Mouse (Mus musculus) embryo, embryonic 10 days (tissue): ENCODE results near the gene Ntmt1.

Experiments used
- DNase-seq: peaks from one replicate; pipeline ENCODE4 v3.0.0-alpha.2; 2015; ENCODE audit warnings: low spot score

The Ntmt1 gene

DNA sequence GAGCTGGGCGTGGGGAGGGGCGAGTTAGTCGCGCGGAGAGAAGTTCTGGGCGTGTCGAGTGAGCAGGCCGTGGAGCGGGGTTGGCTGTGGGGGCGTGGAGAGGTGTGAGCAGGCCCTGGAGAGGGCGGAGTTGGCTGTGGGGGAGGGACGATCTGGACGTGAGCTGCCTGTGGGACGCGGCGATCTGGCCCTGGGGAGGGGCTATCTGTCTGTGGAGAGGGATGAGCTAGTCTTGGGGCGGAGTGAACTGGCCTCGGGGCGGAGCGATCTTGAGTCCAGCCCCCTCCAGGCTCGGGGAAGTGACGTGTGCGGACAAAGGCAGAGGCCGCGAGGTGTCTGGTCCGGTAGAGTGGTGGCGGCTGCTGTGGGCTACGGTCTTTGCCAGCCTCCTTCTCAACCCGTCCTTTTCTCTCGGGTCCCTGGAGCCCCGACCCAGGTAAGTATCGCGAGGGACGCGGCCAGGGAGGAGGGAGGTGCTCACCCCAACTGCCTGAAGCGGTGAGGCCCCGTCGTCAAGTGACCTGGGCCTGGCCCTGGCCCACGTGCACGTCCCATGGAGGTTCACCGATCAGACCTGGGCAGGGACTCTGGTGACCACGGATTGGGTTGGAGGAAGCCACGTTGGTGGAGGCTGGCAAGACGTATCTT is at the start of gene Ntmt1:
TSS of gene Ntmt1 (plus strand) at position 179 of the 648 bp plus-strand sequence.
- peak; percentile 100 for DNase-seq

DNA sequence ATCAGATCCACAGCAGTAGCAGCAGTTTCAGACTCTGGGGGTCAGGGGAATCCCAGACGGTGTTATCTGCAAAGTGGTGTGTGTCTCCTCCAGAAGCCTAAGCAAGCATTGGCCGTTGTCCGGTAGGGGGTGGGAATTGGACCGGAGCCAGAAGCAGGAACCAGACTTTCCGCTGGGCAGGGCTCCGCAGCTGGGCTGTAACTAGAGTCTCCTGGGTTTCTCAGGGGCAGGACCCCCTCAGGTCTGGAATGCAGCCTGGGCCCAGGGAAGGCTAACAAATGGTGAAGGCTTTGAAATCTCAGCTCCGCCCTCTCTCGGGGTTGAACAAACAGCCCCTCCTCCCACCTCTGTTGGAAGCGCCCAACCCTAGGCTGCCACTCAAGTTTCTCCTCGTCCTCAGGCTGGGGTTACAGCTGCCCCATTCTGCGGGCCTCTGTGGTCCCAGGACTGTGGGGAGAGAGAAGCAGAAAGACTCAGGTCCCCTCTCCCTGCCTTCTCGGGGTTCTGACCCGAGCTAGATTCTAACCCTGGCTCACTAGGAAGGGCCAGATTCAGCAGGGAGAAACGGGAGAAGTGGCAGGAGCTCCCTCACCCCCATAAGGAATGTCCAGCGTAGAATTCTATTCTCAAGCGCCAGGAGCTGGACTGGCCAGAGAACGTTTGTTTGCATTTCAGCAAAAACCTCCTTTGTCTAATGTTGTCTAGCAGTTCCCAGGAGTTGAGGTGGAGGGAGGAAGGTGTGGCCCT is 49.1 kb upstream of the Ntmt1 start:
- peak; percentile 96 for DNase-seq

DNA sequence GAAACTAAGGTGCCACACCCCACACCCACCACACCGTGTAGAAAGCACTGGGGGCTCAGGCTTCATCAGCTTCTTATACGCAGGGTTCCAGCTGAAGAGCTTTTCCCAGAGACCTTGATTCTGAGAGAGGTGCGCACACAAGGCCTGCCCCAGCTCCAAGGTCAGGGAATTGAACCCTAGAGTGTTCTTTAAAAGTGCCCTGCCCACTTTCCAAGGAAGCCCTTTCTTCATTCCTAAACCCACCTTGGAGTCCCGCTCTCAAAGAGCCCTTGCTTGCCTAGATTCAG is 48.6 kb upstream of the Ntmt1 start:
- DNase-seq, result no peak

DNA sequence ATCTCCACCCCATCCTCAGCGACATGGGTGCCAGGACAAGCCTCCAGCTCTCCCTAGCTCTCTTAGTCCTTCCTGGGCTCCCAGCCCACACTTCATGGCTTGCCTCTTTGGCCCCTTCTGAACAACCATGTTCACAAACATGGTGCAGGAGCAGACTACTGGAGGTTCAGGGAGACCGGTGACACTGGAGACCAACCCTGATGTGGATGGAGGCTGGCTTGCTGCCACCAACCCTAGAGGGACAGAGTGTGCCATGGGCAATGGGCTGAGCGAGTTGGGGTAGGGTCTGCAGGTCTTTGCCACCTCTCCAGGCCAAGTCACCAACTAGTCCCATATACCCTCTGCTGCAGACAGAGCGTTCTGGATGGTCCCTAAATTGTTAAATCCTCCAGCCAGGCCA is 48.2 kb upstream of the Ntmt1 start:
- no peak for DNase-seq

DNA sequence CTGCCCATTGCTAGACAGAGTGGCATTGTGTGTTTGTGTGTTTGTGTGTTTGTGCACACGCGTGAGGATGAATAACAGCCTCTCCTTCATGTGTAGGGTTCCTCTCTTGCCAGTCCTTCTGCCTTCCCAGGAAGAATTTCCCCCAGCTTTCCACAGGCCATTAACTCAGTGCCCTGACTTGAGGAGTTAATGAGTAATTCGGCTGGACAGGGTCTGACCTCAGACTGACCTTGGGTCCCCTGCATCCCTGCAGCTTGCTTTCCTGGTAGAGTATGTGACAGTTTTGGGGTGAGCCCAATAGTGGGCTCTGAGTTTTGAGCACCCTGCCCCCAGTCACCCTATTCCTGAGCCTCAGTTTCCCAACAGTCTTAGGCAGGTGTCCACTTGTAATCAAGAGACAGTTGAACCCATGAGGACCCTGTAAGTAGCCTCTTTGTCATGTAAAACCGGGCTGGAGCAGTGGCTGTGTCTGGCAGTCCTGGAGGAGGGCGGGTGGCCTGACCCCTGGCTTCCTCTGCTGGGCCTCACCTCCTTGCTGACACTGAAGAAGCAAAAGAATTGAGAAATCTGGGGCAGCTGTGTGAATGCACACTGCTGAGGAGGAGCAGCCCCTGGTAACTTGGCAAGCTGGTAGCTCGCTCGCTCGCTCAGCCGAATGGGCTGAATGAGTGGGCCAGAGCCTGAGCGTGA is 47.6 kb upstream of the Ntmt1 start:
- DNase-seq, result peak; percentile 89

DNA sequence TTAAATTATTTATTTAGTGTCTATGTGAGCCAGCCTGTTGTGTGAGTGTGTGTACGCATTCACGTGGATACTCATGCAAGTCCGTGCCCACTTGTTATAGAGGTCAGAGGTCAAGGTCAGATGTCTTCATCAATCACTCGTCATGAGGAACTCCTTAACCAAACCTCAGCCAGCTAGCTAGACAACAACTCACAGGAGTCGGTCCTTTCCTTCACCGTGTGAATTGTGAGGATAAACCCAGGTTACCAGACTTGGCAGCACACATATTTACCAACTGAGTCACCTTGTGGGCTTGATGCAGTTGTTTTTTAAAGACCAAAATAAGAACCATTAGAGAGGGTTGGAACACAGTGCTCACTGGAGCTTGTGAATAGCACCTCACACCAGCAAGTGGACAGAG is 46.9 kb upstream of the Ntmt1 start:
- DNase-seq, result peak; percentile 87

DNA sequence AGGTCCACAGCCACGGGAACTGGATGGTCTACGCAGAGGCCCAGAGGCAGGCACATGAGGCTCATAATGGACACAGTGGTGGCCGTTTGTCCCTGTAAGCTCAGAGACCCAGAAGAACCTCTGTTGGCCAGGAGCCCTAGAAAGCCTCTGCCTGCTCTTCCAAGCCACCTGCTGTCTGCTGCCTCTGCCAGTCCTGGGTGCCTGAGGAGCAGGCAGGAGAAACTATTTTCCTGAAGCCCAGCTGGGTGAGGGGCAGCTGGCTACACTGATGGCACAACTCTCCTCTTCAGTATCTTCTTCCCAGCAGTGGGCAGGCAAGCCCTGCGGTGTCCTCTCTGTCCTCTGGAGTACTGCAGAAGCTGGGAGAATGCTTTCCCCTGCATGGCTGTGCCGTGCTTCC is 41.2 kb upstream of the Ntmt1 start:
- DNase-seq, result no peak

DNA sequence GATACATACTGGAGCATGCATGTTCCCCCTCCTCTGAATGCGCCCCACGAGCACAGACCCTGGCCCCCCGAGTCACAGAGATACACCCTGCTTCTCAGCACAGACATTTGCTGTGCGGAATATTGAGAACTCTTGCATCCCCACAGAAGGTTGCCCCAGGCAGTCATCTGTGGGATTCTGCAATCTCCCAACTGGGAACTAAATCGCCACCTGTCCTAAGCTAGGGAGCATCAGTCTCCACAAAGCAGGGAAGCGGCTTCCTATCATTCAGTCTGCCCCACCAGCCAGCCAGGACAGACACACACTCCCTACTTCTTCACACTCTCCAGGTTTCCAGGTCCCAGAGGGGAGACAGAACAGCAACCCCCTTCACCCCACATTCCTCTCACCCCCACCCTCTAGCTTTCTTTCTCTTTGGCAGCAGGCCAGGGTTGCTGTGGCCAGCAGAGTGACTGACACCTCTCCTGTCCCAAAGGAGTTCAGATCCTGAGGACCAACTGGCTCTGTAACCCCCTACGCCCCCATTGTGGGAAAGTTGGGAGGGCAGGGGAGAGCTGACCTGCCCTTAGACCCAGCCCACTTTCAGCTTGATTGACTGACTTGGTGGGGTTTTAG is 39.9 kb upstream of the Ntmt1 start:
- no peak for DNase-seq

DNA sequence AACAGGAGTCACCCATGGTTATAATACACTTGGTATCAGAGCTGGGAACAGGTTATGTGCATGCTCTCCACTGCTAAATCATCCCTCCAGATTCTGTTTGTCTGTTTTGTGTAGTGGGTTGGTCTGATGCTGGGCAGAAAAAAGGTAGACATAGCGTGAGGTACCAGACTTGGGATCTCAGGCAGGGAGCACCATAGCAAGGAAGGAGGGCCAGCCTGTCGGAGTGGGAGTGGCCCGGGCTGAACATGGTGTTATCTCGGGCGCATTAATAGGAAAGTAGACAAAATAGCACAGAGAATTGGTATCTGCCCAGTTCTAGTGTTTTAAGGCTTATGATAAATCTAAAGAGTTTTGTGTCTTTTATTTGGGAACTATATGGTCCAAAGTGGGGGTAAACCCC is 39.1 kb upstream of the Ntmt1 start:
- no peak for DNase-seq

DNA sequence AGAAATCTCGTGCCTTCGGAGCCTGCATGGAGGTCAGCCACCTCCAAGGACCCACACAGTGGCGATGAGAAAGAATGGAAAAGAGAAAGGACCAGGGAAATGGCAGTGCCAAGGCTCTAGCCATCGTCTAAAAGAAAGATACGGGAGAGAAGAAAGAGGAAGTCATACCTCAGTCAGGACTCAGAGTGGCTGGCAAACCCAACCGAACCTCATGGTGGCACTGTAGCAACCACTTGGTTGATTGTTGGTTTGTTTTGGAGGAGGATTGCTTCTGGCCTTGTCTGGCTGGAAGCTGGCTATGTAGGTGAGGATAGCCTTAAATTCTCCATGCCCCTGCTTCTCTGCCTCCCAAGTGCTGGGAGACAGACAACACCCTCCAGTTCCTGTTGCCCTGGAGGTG is 38.4 kb upstream of the Ntmt1 start:
- DNase-seq, result peak; percentile 44

DNA sequence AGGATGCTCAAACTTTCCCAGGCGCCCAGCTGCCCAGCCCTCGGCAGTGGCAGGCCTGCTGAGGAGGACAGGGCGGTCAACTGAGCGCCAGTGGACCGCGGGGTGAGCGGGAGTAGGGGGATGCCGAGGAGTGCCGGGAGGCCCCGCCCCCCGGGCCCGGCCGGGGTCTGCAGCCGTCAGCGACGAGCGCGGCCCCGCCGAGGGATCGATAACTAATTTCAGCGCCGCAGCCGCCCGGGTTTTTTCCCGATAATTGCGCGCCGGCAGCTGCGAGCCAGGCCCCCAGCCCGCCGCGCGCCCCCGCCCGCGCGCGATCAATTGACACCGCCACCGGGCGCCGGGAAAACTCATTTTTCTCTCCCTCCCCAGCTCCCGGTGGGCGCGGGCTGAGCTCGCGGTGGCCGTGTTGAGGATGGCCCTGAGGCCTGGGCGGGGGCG is 36.2 kb upstream of the Ntmt1 start:
- peak; percentile 56 for DNase-seq

DNA sequence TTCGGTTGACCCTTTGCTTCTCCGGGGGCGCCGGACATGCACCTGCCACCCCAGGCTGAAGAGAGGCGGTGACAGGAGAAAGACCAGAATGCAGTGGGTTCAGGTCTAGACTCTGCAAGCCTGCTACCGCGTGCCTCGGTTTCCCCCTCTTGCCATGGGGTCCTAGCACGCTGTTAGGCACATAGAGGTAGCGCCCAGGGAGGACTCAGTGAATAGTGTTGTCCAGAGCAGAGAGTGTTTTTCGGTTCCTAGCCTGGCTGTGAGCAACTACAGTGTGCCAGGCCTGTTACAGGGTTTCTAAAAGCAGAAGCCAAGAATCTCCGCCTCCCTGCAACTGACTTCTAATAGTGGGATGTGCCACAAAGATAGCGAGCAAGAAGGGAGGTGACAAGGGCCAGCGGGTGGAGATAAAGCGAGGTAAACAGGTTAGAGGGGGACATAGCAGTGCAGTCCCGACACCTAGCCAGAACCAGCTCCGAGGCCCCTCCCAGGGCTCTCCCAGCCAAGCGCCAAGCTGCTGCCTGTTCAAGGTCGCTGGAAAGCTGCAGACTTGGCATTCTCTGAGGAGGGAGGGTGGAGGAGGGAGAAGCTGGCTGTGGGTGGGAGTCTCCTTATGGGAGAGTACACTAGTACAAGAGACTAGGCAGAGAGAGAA is 35.7 kb upstream of the Ntmt1 start:
- DNase-seq, result peak; percentile 55

DNA sequence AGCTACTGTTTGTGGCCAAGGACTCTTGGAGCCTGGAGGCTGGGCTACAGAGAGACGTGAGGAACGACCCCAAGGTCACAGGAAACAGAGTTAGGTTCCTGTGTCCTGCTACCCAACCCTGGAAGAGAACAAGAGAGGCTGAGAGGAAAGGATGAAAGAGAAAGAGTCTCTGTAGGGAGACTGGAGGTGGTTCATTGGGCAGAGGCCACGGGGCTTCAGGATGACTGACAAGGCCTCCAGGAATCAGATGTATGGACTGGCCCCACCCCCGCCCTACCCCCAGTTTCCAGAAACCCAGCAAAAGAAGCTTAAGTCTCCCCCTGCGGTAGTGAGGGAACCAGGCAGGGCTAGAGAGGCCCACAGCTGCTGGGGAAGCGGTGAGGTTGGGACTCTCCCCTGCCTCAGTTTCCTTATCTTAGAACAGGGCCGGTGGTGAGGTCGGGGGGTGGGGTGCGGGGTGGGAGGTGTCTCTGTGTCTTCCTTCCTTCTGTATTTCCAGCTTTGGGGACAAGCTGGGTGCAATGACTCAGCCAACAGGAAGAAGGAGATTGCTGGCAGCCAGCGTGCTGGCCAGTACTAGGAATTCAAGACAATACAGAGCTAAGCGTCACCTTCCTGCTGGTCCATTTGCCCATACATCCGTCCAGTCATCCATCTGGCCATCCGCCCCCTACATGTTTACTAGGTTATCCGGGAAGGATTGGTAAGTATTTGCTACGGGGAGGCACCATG is 34.9 kb upstream of the Ntmt1 start:
- peak; percentile 51 for DNase-seq

DNA sequence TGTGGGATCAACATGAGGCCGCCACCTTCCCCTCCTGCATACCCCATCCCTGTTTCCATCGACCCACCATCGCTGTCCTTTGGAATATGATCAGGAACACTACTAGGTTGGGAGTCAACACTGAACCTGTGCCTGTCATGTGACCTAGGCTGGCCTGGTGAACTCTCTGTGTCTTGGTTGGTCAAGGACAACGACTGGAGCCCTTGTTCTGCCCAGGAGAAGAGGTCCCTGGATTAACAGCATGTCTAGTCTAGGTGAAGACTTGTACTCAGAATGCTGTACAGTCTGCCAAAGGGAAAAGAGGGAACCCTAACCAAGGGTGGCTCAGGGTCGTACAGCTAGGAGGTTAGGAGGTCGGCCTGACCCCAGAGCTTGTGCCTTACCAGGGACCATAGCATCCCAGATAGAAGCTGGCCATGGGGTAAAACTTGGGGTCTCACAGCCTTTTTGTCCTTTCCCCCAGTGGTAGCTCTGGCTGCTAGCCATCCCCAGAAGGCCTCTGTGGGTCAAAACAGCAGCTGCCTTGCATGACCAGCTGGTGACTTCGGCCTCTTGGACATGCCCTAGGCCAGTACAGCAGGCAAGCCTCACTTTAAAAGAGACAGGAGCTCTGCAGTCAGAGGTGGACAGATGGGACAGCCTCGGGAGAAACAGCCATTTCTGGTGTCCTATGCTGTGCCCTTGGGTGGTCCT is 34.2 kb upstream of the Ntmt1 start:
- DNase-seq, result no peak

DNA sequence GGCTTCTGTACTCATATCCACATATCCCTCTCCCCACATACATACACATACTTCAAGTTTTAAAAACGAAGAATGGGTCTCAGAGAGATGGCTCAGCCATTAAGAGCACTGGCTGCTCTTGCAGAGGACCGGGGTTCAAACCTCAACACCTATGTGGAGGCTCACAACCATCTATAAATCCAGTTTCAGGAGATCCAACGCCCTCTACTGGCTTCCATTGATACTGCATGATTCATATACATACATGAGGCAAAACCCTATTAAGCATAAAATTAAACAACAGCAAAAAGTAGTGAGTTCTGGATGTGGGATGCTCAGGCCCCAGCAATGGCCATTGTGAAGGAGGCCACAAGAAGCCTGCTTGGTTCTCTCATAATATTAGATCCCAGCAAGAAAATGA is 31.7 kb upstream of the Ntmt1 start:
- no peak for DNase-seq

DNA sequence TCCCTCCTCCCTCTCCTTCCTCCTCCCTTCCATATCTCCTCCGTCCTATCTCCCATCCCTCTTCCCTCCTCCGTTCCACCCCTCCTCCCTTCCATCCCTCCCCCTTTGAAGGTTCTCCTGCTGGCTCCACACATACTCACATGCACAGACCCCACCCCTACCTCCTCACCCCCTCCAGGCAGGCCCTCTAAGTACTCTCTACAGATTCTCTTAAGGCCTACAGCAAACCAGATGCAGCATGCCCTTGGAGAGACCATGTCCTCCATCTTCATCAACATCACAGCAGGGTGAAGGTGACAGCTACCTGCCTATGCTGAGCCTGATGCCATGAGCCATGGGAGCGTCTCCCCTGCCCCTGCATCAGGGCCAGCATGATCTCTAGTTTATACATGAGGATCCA is 30.4 kb upstream of the Ntmt1 start:
- DNase-seq, result no peak

DNA sequence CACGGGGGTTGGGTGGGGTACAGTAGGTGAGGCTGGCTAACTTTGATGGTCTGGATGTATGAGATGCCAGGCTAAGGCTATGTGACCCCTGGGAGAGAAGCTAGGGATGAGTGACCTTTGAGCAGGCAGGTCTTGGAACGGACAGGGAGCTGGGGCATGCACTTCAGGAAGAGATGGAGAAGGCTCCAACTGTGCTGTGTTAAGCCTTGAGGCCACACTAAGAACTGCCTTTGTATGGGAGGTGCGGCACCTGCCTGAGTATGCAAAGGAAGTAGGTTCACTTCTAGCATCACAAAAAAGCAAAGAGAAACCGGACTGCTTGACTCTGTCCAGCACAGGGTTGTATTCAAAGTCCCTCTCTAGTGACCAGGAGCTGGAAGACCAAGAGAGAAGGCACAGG is 29.4 kb upstream of the Ntmt1 start:
- no peak for DNase-seq

DNA sequence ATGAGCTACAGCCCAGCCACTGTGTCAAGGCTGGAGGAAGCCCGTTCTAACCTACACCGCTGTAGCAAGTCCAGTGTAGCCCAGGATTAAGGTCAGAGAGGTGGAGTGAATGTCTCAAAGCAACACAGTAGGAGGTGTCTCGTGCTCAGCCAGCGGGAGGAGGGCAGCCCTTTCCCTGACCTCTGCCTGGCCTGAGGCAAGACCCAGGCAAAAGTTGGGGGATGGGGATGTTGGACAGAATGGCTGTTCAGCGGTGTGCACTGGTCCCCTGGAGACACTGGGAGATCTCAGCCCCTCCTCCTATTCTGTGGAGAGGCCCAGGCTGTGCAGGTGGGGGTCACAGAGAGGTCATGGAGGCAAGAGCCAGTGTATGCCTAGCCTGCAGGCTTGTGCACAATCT is 28.4 kb upstream of the Ntmt1 start:
- peak; percentile 96 for DNase-seq

DNA sequence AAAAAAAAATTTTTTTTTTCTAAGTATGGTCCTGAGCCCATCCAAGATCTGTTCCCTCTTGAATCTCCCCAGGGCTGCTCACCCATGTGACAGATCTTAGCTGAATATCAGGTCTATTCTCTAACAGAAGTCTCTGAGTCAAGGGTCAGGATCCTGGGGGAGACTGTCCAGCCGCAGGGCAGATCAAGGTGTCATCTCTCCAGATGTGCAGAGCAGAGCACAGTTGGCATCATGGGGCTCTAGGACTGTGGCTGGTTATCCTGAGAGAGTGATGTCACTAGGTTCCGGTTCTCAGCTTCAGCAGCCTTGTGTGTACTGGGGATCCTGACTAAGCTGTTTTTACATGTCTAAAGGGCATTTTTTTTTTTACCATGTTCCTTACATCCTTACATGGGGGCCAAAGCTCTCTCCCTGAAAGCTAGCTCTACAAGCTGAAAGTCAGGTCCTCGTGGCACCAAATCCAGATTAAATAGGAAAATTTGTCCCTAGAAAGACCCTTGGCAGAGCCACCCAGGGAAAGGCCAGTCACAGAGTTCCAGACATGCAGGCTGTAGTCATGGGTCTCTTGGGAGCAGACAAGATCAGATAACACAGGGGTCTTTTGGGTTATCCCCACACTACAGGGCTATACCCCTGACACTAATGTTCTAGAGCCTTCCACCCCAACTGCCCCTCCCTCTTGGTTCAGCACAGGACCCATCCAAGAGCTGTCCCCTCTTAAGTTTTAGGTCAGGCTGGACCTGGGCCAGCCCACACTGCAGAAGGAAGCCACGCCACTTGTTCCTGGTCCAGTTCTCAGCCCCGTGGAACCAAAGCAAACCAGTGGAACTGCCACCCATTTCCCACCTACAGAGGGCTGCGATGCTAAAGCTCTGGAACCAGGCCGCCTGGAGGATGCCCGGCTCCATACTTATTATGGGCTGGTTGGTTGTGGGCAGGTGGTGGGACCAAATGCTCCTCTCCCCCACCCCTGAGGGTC is 25.0 kb upstream of the Ntmt1 start:
- DNase-seq, result no peak

DNA sequence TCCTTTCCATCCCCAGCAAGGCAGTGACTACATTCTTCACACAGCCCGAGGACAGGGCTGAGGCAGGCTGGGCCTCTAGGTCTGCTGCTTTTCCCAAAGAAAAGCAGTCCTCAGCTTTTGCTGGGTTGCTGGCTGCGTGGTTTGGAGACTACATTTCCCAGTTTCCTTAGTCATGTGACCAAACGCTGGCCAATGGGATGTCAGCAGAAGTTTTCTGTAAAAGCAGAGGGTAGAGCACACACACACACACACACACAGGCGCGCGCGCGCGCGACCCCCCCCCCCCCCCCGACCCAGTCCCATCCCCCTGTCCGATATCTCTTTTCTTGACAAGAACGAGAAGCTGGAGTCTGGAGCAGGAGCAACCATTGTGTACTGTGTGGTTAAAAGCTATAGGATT is 24.3 kb upstream of the Ntmt1 start:
- peak; percentile 85 for DNase-seq
